Mouse (Mus musculus) cortical plate, adult 2 months (tissue): ENCODE measurements around the gene Ttc28. TPM values are rescaled to one million over a fixed set of nuclear protein-coding genes. Genes with fewer than 3 reads are reported as not detected.
A peak's percentile ranks its signal among the peaks of the same experiment; 100 is the strongest.

Experiments
- H3K27ac ChIP-seq: fragments of 200-500 bp; 2 replicates; pipeline ENCODE4 v1.5.1; 2012; ENCODE audit warnings: low read length, control low read depth, inconsistent platforms; ENCODE audit not compliant: insufficient read depth
- H3K4me1 ChIP-seq: fragments of 200-500 bp; 2 replicates; pipeline ENCODE4 v1.6.1; 2011; ENCODE audit warnings: low read length; ENCODE audit not compliant: control insufficient read depth, insufficient read depth
- H3K4me3 ChIP-seq: fragments of 200-500 bp; 2 replicates; pipeline ENCODE4 v1.5.1; 2011; ENCODE audit warnings: mild to moderate bottlenecking, low read length, control low read depth; ENCODE audit not compliant: insufficient read depth
- CTCF ChIP-seq: fragments of 200-500 bp; IDR thresholded peaks from 2 replicates; pipeline ENCODE4 v1.5.1; 2011; ENCODE audit warnings: mild to moderate bottlenecking, control low read depth, low read length; ENCODE audit not compliant: insufficient read depth; ENCODE audit errors: extremely low read depth
- POLR2A ChIP-seq: fragments of 200-500 bp; IDR thresholded peaks from 2 replicates; pipeline ENCODE4 v1.6.1; 2011; ENCODE audit warnings: mild to moderate bottlenecking, low read length, control low read depth; ENCODE audit not compliant: insufficient read depth; ENCODE audit errors: extremely low read depth
- polyA plus RNA-seq: library from polyadenylated mRNA; depleted of rRNA; stranded (reverse); fragments of >200 nt; gene quantifications from 2 replicates; pipeline ENCODE4 v1.2.3, GENCODE M21; 2012; rRNA removed

Ttc28 gene
- polyA plus RNA-seq, 1 experiment, result 3.7 TPM

- no peak overlapping the region for H3K27ac ChIP-seq
- no peak overlapping the region for H3K4me3 ChIP-seq
- H3K4me1 ChIP-seq, result no peaks in the 10 kb centered on the region
- no peak for TF ChIP-seq POLR2A
- no peak for TF ChIP-seq CTCF
Measured at GRCm38 (mm10) chr5:111317526-111317925, 437.9 kb downstream of the Ttc28 start.

- no peak for TF ChIP-seq POLR2A
- no peak for TF ChIP-seq CTCF
- Histone ChIP-seq H3K4me3 (no peak overlapping the region), H3K4me1 (no peaks in the 10 kb centered on the region), H3K27ac (no peak overlapping the region)
Measured at GRCm38 (mm10) chr5:111318946-111319345, 439.3 kb downstream of the Ttc28 start.

GRCm38 (mm10) chr5:111325813-111326212, 446.2 kb downstream of the Ttc28 start:
- TF ChIP-seq POLR2A (no peak), CTCF (no peak)

GRCm38 (mm10) chr5:111327420-111327819, 447.8 kb downstream of the Ttc28 start:
- Histone ChIP-seq H3K27ac (no peak overlapping the region), H3K4me1 (peaks cover 3% of the 10 kb centered on the region; the same call in 1 of the 2 replicates), H3K4me3 (no peak overlapping the region)
- no peak for TF ChIP-seq CTCF

More at GRCm38 (mm10) chr5:111325813-111326212, 446.2 kb downstream of the Ttc28 start:
- 0 out of 2 replicates have a peak, but pooled peaks cover 1% of the 10 kb centered on the region for H3K4me1 ChIP-seq
- no peak overlapping the region for H3K27ac ChIP-seq
- no peak overlapping the region for H3K4me3 ChIP-seq

- H3K4me3 ChIP-seq, result peak overlapping the region; percentile 56
- peaks cover 3% of the 10 kb centered on the region; the same call in 1 of the 2 replicates for H3K4me1 ChIP-seq
- H3K27ac ChIP-seq, result no peak overlapping the region
- TF ChIP-seq POLR2A, result no peak
- no peak for TF ChIP-seq CTCF
Measured at GRCm38 (mm10) chr5:111329782-111330416, 450.3 kb downstream of the Ttc28 start.

- Histone ChIP-seq H3K4me1 (peaks cover 3% of the 10 kb centered on the region; the same call in 1 of the 2 replicates), H3K4me3 (peak within 1 kb of the TSS; percentile 56), H3K27ac (no peak within 1 kb of the TSS)
- TF ChIP-seq POLR2A (peak; percentile 88), CTCF (no peak)
Measured at GRCm38 (mm10) chr5:111330417-111331098, 451.0 kb downstream of the Ttc28 start, which contains the start of gene Pitpnb. Pitpnb (plus strand) TSS chr5:111330763.

- no peak overlapping the region for H3K27ac ChIP-seq
- H3K4me3 ChIP-seq, result peak overlapping the region; percentile 56
- peaks cover 3% of the 10 kb centered on the region; the same call in 1 of the 2 replicates for H3K4me1 ChIP-seq
- TF ChIP-seq POLR2A, result no peak
Measured at GRCm38 (mm10) chr5:111331099-111331435, 451.5 kb downstream of the Ttc28 start.

- H3K4me1 ChIP-seq, result peaks cover 2% of the 10 kb centered on the region; the same call in 1 of the 2 replicates
- no peak overlapping the region for H3K4me3 ChIP-seq
- TF ChIP-seq CTCF, result no peak
- TF ChIP-seq POLR2A, result no peak
- H3K27ac ChIP-seq, result no peak overlapping the region
Measured at GRCm38 (mm10) chr5:111335939-111336691, 456.5 kb downstream of the Ttc28 start.

Other genes with a start within 250 kb of the Ttc28 start
- gene Noc4l, start 226.4 kb upstream of the Ttc28 start, polyA plus RNA-seq, result 39.3 and 40.4 TPM in 2 replicates
- gene Ddx51, start 226.4 kb upstream of the Ttc28 start, polyA plus RNA-seq, result 24.6 and 29.9 TPM in 2 replicates
- gene Ep400, start 109.1 kb upstream of the Ttc28 start, polyA plus RNA-seq, result 26.8 TPM in 2 replicates
- 19.6 and 20.1 TPM in 2 replicates for gene Pus1, start 99.1 kb upstream of the Ttc28 start, polyA plus RNA-seq
- 56.4 and 57.8 TPM in 2 replicates for gene Ulk1, start 69.7 kb upstream of the Ttc28 start, polyA plus RNA-seq
- 13.4 and 15.3 TPM in 2 replicates for gene Hscb, start 40.0 kb upstream of the Ttc28 start, polyA plus RNA-seq
- gene Chek2, start 39.8 kb upstream of the Ttc28 start, polyA plus RNA-seq, result 1.5 and 1.8 TPM in 2 replicates